Mouse (Mus musculus): ENCODE measurements at regions not wholly inside any gene's neighbourhood (a gene's known extent, or its start where the extent isn't known, plus 50 kb on each side); places are given as distances from the start of the nearest gene placed in this dataset.

DNA sequence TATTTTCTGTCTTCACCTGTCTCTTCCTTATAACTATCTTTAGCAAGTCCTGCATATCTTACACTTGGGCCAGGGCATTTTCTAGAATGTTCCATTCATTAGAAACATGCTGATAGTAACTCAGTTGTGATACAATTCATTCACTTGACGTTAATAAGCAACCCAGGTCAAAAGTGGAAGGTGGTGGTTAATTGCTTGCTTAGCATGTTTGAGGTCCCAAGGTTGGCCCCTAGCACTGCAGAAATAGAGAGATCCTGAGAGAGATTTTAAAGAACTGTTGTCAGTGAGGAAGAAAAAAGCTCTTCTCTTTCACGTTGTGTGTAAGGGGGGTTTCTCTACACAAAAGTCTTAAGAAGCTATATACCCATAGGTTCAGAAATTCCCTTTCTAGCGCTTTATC lies 178.7 kb downstream of the Cd83 start:
- WGBS, result 89% methylated on average over 3 of the region's 3 CpGs
- Histone ChIP-seq H3K4me1 (ENCODE audit: control insufficient read depth, insufficient read depth, low read length) (no peaks in the 10 kb centered on the region; the same call in 1 of the 2 replicates), H3K9ac (ENCODE audit: low read length) (no peak overlapping the region), H3K4me2 (ENCODE audit: low read depth, severe bottlenecking) (no peak overlapping the region), H3K4me3 (ENCODE audit: low read depth, low read length) (no peak overlapping the region), H3K9me3 (ENCODE audit: control insufficient read depth, low read length) (no peaks in the 10 kb centered on the region), H3K27me3 (ENCODE audit: control insufficient read depth, insufficient read depth, low read length) (no peaks in the 10 kb centered on the region), H3K36me3 (ENCODE audit: control insufficient read depth, insufficient read depth, low read length) (no peaks in the 10 kb centered on the region), H3K27ac (replicated peaks; ENCODE audit: low read depth, low read length) (no peak overlapping the region)
- DNase-seq (ENCODE audit: low spot score) (no peak), ATAC-seq (ENCODE audit: insufficient number of reproducible peaks, low FRiP score, low TSS enrichment, low read depth) (no peak)

DNA sequence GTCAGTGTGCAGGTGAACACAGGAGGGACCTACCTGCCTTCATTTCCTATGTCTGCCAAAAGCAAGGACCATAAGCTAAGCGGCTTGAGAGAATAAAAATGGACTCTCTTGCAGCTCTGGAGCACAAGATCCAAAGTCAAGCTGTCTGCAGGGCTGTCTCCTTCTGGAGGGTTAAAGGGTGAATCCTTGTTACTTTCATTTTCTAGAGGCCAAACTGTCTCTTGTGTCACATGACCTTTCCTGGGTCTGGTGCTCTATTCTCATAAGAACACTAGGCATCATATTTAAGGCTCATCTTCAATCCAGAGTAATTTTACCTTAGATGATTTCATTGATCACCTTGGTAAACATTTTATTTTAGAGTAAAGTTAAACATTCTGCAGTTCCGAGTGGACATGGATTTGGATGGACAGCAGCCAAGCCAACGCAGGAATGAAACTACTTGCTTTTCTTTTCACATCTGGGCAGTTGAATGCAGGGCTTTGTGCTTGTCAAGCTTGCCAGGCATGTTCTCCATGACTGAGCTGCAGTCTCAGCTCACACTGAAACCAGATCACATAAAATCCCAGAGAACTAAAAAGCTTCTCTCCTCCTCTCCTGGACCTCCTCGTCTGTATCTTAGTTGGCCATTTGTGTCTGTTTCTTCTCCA lies 180.8 kb downstream of the Cd83 start:
- H3K4me3 ChIP-seq (ENCODE audit: low read depth, low read length), result no peak overlapping the region
- H3K4me2 ChIP-seq (ENCODE audit: low read depth, severe bottlenecking), result no peak overlapping the region
- no peaks in the 10 kb centered on the region for H3K27me3 ChIP-seq (ENCODE audit: control insufficient read depth, insufficient read depth, low read length)
- no peaks in the 10 kb centered on the region for H3K9me3 ChIP-seq (ENCODE audit: control insufficient read depth, low read length)
- DNase-seq (ENCODE audit: low spot score) (no peak), ATAC-seq (ENCODE audit: insufficient number of reproducible peaks, low FRiP score, low TSS enrichment, low read depth) (no peak)
- H3K27ac ChIP-seq (replicated peaks; ENCODE audit: low read depth, low read length), result no peak overlapping the region
- H3K36me3 ChIP-seq (ENCODE audit: control insufficient read depth, insufficient read depth, low read length), result no peaks in the 10 kb centered on the region
- no peaks in the 10 kb centered on the region for H3K4me1 ChIP-seq (ENCODE audit: control insufficient read depth, insufficient read depth, low read length)
- 83% methylated on average over 4 of the region's 4 CpGs for WGBS
- no peak overlapping the region for H3K9ac ChIP-seq (ENCODE audit: low read length)

DNA sequence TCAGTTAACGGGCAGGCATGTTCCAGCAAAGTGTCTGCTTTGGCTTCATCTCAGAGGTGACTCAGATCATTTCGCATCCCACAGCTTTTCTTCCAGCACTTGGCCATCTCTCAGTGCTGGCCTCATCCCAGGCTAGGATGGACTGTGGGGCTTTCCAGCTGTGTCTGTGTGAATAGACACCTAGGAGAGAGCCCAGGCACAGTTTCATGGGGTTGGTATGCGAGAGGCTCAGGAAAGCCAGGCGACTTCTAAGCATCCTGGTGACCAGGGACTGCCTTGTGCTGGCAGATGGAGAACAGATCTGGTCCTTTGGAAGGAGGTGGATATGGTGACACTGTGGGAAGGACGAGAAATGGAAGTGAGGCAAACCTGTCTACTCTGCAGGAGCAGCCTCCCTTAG lies 182.9 kb downstream of the Cd83 start:
- 74% methylated on average over 5 of the region's 5 CpGs for WGBS
- H3K4me2 ChIP-seq (ENCODE audit: low read depth, severe bottlenecking), result no peak overlapping the region
- DNase-seq (ENCODE audit: low spot score), result no peak
- no peak for ATAC-seq (ENCODE audit: insufficient number of reproducible peaks, low FRiP score, low TSS enrichment, low read depth)
- no peak overlapping the region for H3K4me3 ChIP-seq (ENCODE audit: low read depth, low read length)
- H3K27ac ChIP-seq (replicated peaks; ENCODE audit: low read depth, low read length), result no peak overlapping the region
- H3K36me3 ChIP-seq (ENCODE audit: control insufficient read depth, insufficient read depth, low read length), result no peaks in the 10 kb centered on the region
- H3K4me1 ChIP-seq (ENCODE audit: control insufficient read depth, insufficient read depth, low read length), result no peaks in the 10 kb centered on the region
- H3K9me3 ChIP-seq (ENCODE audit: control insufficient read depth, low read length), result no peaks in the 10 kb centered on the region
- no peak overlapping the region for H3K9ac ChIP-seq (ENCODE audit: low read length)
- H3K27me3 ChIP-seq (ENCODE audit: control insufficient read depth, insufficient read depth, low read length), result no peaks in the 10 kb centered on the region

DNA sequence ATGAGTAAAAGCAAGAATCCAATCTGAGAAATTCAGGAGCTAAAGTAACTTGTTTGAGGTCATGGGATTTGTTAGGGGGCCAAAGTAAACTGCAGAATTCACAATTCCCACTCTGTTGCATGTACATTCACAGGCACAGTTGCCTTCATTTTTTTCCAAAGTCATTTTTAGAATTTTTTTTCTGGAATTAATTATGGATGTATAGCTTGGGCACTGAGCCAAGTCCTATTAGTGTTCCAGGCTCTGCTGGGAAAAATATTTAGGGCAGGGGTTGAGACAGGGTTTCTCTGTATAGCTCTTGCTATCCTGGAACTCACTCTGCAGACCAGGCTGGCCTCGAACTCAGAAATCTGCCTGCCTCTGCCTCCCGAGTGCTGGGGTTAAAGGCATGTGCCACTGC lies 188.3 kb downstream of the Cd83 start:
- no peak for DNase-seq (ENCODE audit: low spot score)
- H3K36me3 ChIP-seq (ENCODE audit: control insufficient read depth, insufficient read depth, low read length), result no peaks in the 10 kb centered on the region
- WGBS, result 84% methylated on average over 2 of the region's 2 CpGs
- H3K9me3 ChIP-seq (ENCODE audit: control insufficient read depth, low read length), result no peaks in the 10 kb centered on the region
- no peak overlapping the region for H3K27ac ChIP-seq (replicated peaks; ENCODE audit: low read depth, low read length)
- H3K4me3 ChIP-seq (ENCODE audit: low read depth, low read length), result no peak overlapping the region
- H3K9ac ChIP-seq (ENCODE audit: low read length), result no peak overlapping the region
- H3K4me2 ChIP-seq (ENCODE audit: low read depth, severe bottlenecking), result no peak overlapping the region
- H3K4me1 ChIP-seq (ENCODE audit: control insufficient read depth, insufficient read depth, low read length), result no peaks in the 10 kb centered on the region
- no peak for ATAC-seq (ENCODE audit: insufficient number of reproducible peaks, low FRiP score, low TSS enrichment, low read depth)
- H3K27me3 ChIP-seq (ENCODE audit: control insufficient read depth, insufficient read depth, low read length), result no peaks in the 10 kb centered on the region

DNA sequence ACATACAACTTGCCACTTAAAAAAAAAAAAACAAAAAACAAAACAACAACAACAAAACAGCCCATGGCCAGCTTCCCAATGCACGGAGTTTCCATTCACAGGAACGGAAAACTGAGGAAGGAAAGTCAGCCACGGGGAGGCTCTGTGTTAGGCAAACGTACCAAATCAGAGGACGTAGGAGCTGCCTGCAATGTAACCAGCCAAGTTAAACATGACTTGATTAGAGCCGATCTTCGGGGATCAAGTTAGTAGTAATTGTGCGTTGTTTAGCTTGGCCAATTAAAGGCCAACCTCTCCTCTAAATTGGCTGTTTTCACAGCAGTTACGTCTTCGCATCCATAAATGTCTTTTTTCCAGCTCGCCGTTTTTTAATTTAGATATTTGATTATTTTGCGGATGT lies 190.7 kb downstream of the Cd83 start:
- H3K4me3 ChIP-seq (ENCODE audit: low read depth, low read length), result no peak overlapping the region
- no peak overlapping the region for H3K27ac ChIP-seq (replicated peaks; ENCODE audit: low read depth, low read length)
- 72% methylated on average over 13 of the region's 13 CpGs for whole genome bisulfite sequencing
- no peak overlapping the region for H3K4me2 ChIP-seq (ENCODE audit: low read depth, severe bottlenecking)
- H3K9me3 ChIP-seq (ENCODE audit: control insufficient read depth, low read length), result no peaks in the 10 kb centered on the region
- DNase-seq (ENCODE audit: low spot score), result no peak
- H3K27me3 ChIP-seq (ENCODE audit: control insufficient read depth, insufficient read depth, low read length), result no peaks in the 10 kb centered on the region
- no peak for ATAC-seq (ENCODE audit: insufficient number of reproducible peaks, low FRiP score, low TSS enrichment, low read depth)
- H3K9ac ChIP-seq (ENCODE audit: low read length), result no peak overlapping the region
- H3K36me3 ChIP-seq (ENCODE audit: control insufficient read depth, insufficient read depth, low read length), result no peaks in the 10 kb centered on the region
- no peaks in the 10 kb centered on the region for H3K4me1 ChIP-seq (ENCODE audit: control insufficient read depth, insufficient read depth, low read length)

DNA sequence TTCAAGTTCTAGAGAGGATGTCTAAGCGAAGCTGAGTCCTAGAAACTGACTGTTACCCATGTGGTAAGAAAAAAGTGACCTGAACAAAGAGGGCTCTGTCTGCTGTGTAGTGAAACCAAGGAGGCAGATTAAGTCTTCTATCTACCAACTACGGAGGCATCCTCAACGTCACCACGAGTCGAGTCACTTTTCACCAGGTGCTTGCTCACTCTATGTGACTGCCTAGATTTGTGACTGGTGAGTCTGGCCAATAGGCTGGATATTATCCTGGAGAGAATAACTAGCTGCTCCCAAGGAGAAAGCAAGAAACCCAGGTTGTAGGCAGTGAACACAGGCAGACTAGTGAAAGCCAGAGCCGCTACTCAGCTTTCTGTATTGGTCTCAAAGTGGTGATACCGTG lies 191.2 kb downstream of the Cd83 start:
- Histone ChIP-seq H3K4me2 (ENCODE audit: low read depth, severe bottlenecking) (no peak overlapping the region), H3K4me3 (ENCODE audit: low read depth, low read length) (no peak overlapping the region), H3K9me3 (ENCODE audit: control insufficient read depth, low read length) (no peaks in the 10 kb centered on the region), H3K9ac (ENCODE audit: low read length) (no peak overlapping the region), H3K4me1 (ENCODE audit: control insufficient read depth, insufficient read depth, low read length) (no peaks in the 10 kb centered on the region), H3K27ac (replicated peaks; ENCODE audit: low read depth, low read length) (no peak overlapping the region), H3K27me3 (ENCODE audit: control insufficient read depth, insufficient read depth, low read length) (no peaks in the 10 kb centered on the region), H3K36me3 (ENCODE audit: control insufficient read depth, insufficient read depth, low read length) (no peaks in the 10 kb centered on the region)
- no peak for DNase-seq (ENCODE audit: low spot score)
- ATAC-seq (ENCODE audit: insufficient number of reproducible peaks, low FRiP score, low TSS enrichment, low read depth), result no peak
- 86% methylated on average over 7 of the region's 7 CpGs for WGBS

DNA sequence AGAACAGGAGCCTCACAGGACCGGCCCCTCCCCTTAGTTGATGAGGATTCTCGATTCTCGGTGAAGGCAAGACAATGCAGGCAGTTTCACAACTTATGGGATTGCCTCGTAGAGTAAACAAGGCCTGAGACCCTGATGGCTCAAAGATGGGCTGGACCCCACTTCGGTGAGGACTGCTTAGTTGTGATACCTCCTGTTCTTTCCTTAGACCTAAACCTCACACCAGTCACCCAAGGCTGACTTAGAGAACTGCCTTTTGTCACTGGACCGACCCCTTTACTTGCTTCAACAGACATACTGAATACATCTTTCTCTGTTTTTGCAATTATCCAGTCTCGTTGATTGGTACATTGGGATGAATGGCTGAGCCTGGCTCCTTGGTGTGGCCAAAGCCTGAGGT lies 192.1 kb downstream of the Cd83 start:
- ATAC-seq (ENCODE audit: insufficient number of reproducible peaks, low FRiP score, low TSS enrichment, low read depth), result no peak
- no peaks in the 10 kb centered on the region for H3K27me3 ChIP-seq (ENCODE audit: control insufficient read depth, insufficient read depth, low read length)
- no peak overlapping the region for H3K9ac ChIP-seq (ENCODE audit: low read length)
- no peaks in the 10 kb centered on the region for H3K36me3 ChIP-seq (ENCODE audit: control insufficient read depth, insufficient read depth, low read length)
- H3K9me3 ChIP-seq (ENCODE audit: control insufficient read depth, low read length), result no peaks in the 10 kb centered on the region
- DNase-seq (ENCODE audit: low spot score), result no peak
- 79% methylated on average over 7 of the region's 7 CpGs for WGBS
- H3K27ac ChIP-seq (replicated peaks; ENCODE audit: low read depth, low read length), result no peak overlapping the region
- no peaks in the 10 kb centered on the region for H3K4me1 ChIP-seq (ENCODE audit: control insufficient read depth, insufficient read depth, low read length)
- no peak overlapping the region for H3K4me3 ChIP-seq (ENCODE audit: low read depth, low read length)
- H3K4me2 ChIP-seq (ENCODE audit: low read depth, severe bottlenecking), result no peak overlapping the region

DNA sequence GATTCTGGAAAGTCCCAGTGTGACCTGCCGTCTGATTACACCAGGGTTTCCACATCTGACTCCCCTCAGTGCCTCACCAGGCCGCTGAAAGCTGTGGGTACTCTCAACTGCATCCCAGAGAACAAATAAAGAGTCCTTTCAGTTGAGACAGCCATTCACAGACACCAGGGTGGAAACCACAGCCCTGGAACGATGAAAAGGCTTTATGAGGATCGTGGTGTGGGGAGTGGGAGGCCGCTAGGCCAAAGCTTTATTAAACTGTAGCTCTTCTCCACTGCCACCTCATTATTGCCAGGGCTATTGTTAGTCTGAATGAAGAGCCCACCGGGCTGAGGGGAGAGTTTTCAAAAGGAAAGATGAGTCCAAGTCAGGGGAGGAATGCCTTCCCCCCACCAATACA lies 202.8 kb downstream of the Cd83 start:
- no peak overlapping the region for H3K27ac ChIP-seq (replicated peaks; ENCODE audit: low read depth, low read length)

DNA sequence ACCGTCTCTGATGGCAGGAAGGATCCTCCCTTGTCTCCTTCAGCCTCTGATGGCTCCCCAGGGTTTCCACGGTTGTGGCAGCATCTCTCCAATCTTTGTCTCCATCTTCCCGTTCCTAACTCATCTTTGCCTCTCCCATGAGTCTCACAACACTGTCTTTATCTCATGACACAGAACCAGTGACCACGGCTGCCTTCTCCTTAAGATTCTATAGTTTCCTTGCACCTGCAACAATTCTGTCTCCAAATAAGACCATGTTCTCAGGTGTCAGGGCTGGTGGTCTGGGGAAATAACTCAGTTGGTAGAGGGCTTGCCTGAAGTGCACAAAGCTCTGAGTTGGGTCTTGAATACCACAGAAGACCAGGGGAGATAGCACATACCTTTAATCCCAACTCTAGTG lies 203.8 kb downstream of the Cd83 start:
- ATAC-seq (ENCODE audit: insufficient number of reproducible peaks, low FRiP score, low TSS enrichment, low read depth) (no peak), DNase-seq (ENCODE audit: low spot score) (no peak)
- Histone ChIP-seq H3K4me1 (ENCODE audit: control insufficient read depth, insufficient read depth, low read length) (no peaks in the 10 kb centered on the region), H3K4me3 (ENCODE audit: low read depth, low read length) (no peak overlapping the region), H3K9ac (ENCODE audit: low read length) (no peak overlapping the region), H3K36me3 (ENCODE audit: control insufficient read depth, insufficient read depth, low read length) (no peaks in the 10 kb centered on the region), H3K27me3 (ENCODE audit: control insufficient read depth, insufficient read depth, low read length) (no peaks in the 10 kb centered on the region), H3K27ac (replicated peaks; ENCODE audit: low read depth, low read length) (no peak overlapping the region), H3K4me2 (ENCODE audit: low read depth, severe bottlenecking) (no peak overlapping the region), H3K9me3 (ENCODE audit: control insufficient read depth, low read length) (no peaks in the 10 kb centered on the region)
- WGBS, result 89% methylated on average over 4 of the region's 4 CpGs

More for the DNA sequence above, 202.8 kb downstream of the Cd83 start:
- ATAC-seq (ENCODE audit: insufficient number of reproducible peaks, low FRiP score, low TSS enrichment, low read depth) (no peak), DNase-seq (ENCODE audit: low spot score) (no peak)
- Histone ChIP-seq H3K4me2 (ENCODE audit: low read depth, severe bottlenecking) (no peak overlapping the region), H3K4me1 (ENCODE audit: control insufficient read depth, insufficient read depth, low read length) (no peaks in the 10 kb centered on the region), H3K4me3 (ENCODE audit: low read depth, low read length) (no peak overlapping the region), H3K36me3 (ENCODE audit: control insufficient read depth, insufficient read depth, low read length) (no peaks in the 10 kb centered on the region), H3K9me3 (ENCODE audit: control insufficient read depth, low read length) (no peaks in the 10 kb centered on the region), H3K9ac (ENCODE audit: low read length) (no peak overlapping the region), H3K27me3 (ENCODE audit: control insufficient read depth, insufficient read depth, low read length) (no peaks in the 10 kb centered on the region)
- WGBS, result 67% methylated on average over 6 of the region's 6 CpGs
